Mouse (Mus musculus): Measurements from ENCODE around the gene Hspa1b. TPM values are rescaled to one million over a fixed set of nuclear protein-coding genes. Genes with fewer than 3 reads are reported as not detected.
"Not testable (repeated sequence)": the region's sequence is repeated elsewhere in the genome, so short reads cannot be mapped to it uniquely, and the experiment has no call there.

The Hspa1b gene
- polyA plus RNA-seq, 1 experiment from 2014 or later: 0.09 TPM

DNA sequence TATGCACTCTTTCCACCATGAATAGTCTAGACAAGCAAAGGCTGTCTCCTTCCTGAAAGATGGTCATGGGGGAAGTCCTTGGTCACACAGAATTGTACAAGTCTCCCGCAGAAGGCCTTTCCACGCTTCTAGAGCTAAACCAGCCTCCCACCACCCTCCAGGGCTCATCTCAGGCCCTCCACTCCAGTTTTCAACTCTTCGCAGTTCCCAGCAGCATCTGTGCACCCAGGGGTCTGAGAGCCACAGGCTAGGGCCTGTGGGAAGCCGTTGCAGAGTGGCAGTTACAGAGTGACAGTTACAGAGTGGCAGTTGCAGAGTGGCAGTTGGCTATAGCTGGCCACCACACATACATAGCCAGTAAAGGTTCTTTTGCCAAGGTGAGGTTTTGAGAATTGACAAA is 36.9 kb upstream of the Hspa1b start:
- H3K9ac ChIP-seq (ENCODE audit: low read length); ATAC-seq (ENCODE audit: insufficient number of reproducible peaks, insufficient read depth, low FRiP score, low read depth); H3K4me2 ChIP-seq (ENCODE audit: low read length); H3K4me3 ChIP-seq (ENCODE audit: control insufficient read depth in 1 of 2, insufficient read depth in 1 of 2, low read depth in 1 of 2, low read length in 2 of 2); H3K27me3 ChIP-seq (ENCODE audit: control insufficient read depth, insufficient read depth, low read length); H3K9me3 ChIP-seq (ENCODE audit: control insufficient read depth, low read length); H3K27ac ChIP-seq (replicated peaks in 1 of 2; ENCODE audit: control insufficient read depth in 1 of 2, insufficient read depth in 1 of 2, low read depth in 2 of 2, low read length in 2 of 2): not testable (repeated sequence)
- Histone ChIP-seq H3K36me3 (ENCODE audit: control insufficient read depth, insufficient read depth, low read length) (peaks cover 25% of the 10 kb centered on the region), H3K4me1 (ENCODE audit: control insufficient read depth in 2 of 2, insufficient read depth in 2 of 2, low read length in 2 of 2) (peaks cover 9 to 30% of the 10 kb centered on the region in 2 experiments; a peak in 3 of 4 replicates)
- 94% methylated on average over 4 of the region's 4 CpGs for WGBS

- not testable (repeated sequence) for H3K9me3 ChIP-seq (ENCODE audit: control insufficient read depth, low read length); H3K27me3 ChIP-seq (ENCODE audit: control insufficient read depth, insufficient read depth, low read length); H3K4me3 ChIP-seq (ENCODE audit: control insufficient read depth in 1 of 2, insufficient read depth in 1 of 2, low read depth in 1 of 2, low read length in 2 of 2); H3K27ac ChIP-seq (replicated peaks in 1 of 2; ENCODE audit: control insufficient read depth in 1 of 2, insufficient read depth in 1 of 2, low read depth in 2 of 2, low read length in 2 of 2); H3K4me2 ChIP-seq (ENCODE audit: low read length); ATAC-seq (ENCODE audit: insufficient number of reproducible peaks, insufficient read depth, low FRiP score, low read depth); H3K9ac ChIP-seq (ENCODE audit: low read length)
- Histone ChIP-seq H3K4me1 (ENCODE audit: control insufficient read depth in 2 of 2, insufficient read depth in 2 of 2, low read length in 2 of 2) (peaks cover 9 to 30% of the 10 kb centered on the region in 2 experiments; a peak in 3 of 4 replicates), H3K36me3 (ENCODE audit: control insufficient read depth, insufficient read depth, low read length) (peaks cover 30% of the 10 kb centered on the region)
- WGBS: 93% methylated on average over 4 of the region's 4 CpGs
Measured at GRCm38 (mm10) chr17:34995192-34995591, 36.2 kb upstream of the Hspa1b start.

DNA sequence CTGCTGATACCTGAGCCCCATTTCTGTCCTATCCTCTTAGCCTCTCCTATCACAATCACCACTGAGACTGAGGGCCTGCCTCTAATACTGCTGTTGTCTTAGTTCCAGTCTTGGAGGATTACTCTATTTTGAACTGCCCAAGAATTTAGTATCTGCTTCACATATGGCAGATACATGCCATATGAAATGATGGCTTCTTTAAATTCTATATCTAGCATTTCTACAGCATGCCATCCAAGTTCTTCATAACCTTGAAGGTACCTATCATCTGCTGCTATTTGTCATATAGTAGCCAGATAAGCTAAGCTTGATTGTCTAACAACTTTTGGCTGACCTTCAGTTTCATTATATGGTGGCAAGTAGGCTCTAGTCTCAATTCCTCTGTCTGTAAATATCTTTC is 35.7 kb upstream of the Hspa1b start:
- Histone ChIP-seq H3K27me3 (ENCODE audit: control insufficient read depth, insufficient read depth, low read length) (no peaks in the 10 kb centered on the region), H3K9me3 (ENCODE audit: control insufficient read depth, low read length) (no peaks in the 10 kb centered on the region), H3K4me1 (ENCODE audit: control insufficient read depth in 2 of 2, insufficient read depth in 2 of 2, low read length in 2 of 2) (peaks cover 5 to 26% of the 10 kb centered on the region in 2 experiments; a peak in 3 of 4 replicates), H3K9ac (ENCODE audit: low read length) (no peak overlapping the region), H3K27ac (replicated peaks in 1 of 2; ENCODE audit: control insufficient read depth in 1 of 2, insufficient read depth in 1 of 2, low read depth in 2 of 2, low read length in 2 of 2) (no peak overlapping the region), H3K36me3 (ENCODE audit: control insufficient read depth, insufficient read depth, low read length) (peaks cover 32% of the 10 kb centered on the region), H3K4me3 (ENCODE audit: control insufficient read depth in 1 of 2, insufficient read depth in 1 of 2, low read depth in 1 of 2, low read length in 2 of 2) (no peak overlapping the region), H3K4me2 (ENCODE audit: low read length) (no peak overlapping the region)
- no peak for ATAC-seq (ENCODE audit: insufficient number of reproducible peaks, insufficient read depth, low FRiP score, low read depth)

- whole genome bisulfite sequencing: 77% methylated on average over 2 of the region's 2 CpGs
- H3K4me1 ChIP-seq (ENCODE audit: control insufficient read depth in 2 of 2, insufficient read depth in 2 of 2, low read length in 2 of 2): peaks cover 2 to 15% of the 10 kb centered on the region in 2 experiments; a peak in 3 of 4 replicates
- H3K4me3 ChIP-seq (ENCODE audit: control insufficient read depth in 1 of 2, insufficient read depth in 1 of 2, low read depth in 1 of 2, low read length in 2 of 2): no peak overlapping the region
- no peak overlapping the region for H3K27ac ChIP-seq (replicated peaks in 1 of 2; ENCODE audit: control insufficient read depth in 1 of 2, insufficient read depth in 1 of 2, low read depth in 2 of 2, low read length in 2 of 2)
- no peaks in the 10 kb centered on the region for H3K9me3 ChIP-seq (ENCODE audit: control insufficient read depth, low read length)
- no peaks in the 10 kb centered on the region for H3K27me3 ChIP-seq (ENCODE audit: control insufficient read depth, insufficient read depth, low read length)
- ATAC-seq (ENCODE audit: insufficient number of reproducible peaks, insufficient read depth, low FRiP score, low read depth): no peak
- no peak overlapping the region for H3K4me2 ChIP-seq (ENCODE audit: low read length)
- no peak overlapping the region for H3K9ac ChIP-seq (ENCODE audit: low read length)
- H3K36me3 ChIP-seq (ENCODE audit: control insufficient read depth, insufficient read depth, low read length): peaks cover 40% of the 10 kb centered on the region
Measured at GRCm38 (mm10) chr17:34984218-34984617, 25.2 kb upstream of the Hspa1b start.

DNA sequence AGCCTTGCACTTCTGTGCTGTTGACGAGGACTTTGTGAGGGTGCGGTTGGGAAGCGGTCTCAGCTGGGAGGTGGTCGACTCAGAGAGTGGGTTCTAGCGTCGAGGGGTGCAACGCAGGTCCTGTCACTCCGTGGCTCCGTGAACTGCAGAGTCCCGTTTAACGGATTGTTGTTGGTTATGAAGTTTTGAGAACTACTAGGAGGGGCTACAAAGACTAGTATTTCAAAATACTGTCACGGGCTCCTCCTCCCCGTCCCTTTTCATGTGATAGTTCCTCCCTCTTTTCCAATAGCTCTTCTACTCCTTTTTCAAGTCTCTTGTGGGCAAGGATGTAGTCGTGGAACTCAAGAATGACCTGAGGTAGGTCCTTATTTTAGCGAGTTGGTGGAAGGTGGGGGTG is 23.3 kb upstream of the Hspa1b start:
- H3K9me3 ChIP-seq (ENCODE audit: control insufficient read depth, low read length): no peaks in the 10 kb centered on the region
- H3K4me3 ChIP-seq (ENCODE audit: control insufficient read depth in 1 of 2, insufficient read depth in 1 of 2, low read depth in 1 of 2, low read length in 2 of 2): peak overlapping the region; percentile 76 to 86
- peak overlapping the region; percentile 91 for H3K4me2 ChIP-seq (ENCODE audit: low read length)
- 1% methylated on average over 15 of the region's 15 CpGs for WGBS
- peak overlapping the region; percentile 95 to 97; a peak in 2 of 4 replicates for H3K27ac ChIP-seq (replicated peaks in 1 of 2; ENCODE audit: control insufficient read depth in 1 of 2, insufficient read depth in 1 of 2, low read depth in 2 of 2, low read length in 2 of 2)
- H3K9ac ChIP-seq (ENCODE audit: low read length): peak overlapping the region; percentile 94
- H3K4me1 ChIP-seq (ENCODE audit: control insufficient read depth in 2 of 2, insufficient read depth in 2 of 2, low read length in 2 of 2): peaks cover 2 to 15% of the 10 kb centered on the region in 2 experiments; a peak in 3 of 4 replicates
- no peaks in the 10 kb centered on the region for H3K27me3 ChIP-seq (ENCODE audit: control insufficient read depth, insufficient read depth, low read length)
- peaks cover 29% of the 10 kb centered on the region for H3K36me3 ChIP-seq (ENCODE audit: control insufficient read depth, insufficient read depth, low read length)
- no peak for ATAC-seq (ENCODE audit: insufficient number of reproducible peaks, insufficient read depth, low FRiP score, low read depth)

- peak; percentile 85 for ATAC-seq (ENCODE audit: insufficient number of reproducible peaks, insufficient read depth, low FRiP score, low read depth)
- Histone ChIP-seq H3K9me3 (ENCODE audit: control insufficient read depth, low read length) (no peaks in the 10 kb centered on the region), H3K4me3 (ENCODE audit: control insufficient read depth in 1 of 2, insufficient read depth in 1 of 2, low read depth in 1 of 2, low read length in 2 of 2) (peak within 1 kb of the TSS; percentile 76 to 86), H3K36me3 (ENCODE audit: control insufficient read depth, insufficient read depth, low read length) (peaks cover 27% of the 10 kb centered on the region), H3K4me1 (ENCODE audit: control insufficient read depth in 2 of 2, insufficient read depth in 2 of 2, low read length in 2 of 2) (peaks cover 2 to 15% of the 10 kb centered on the region in 2 experiments; a peak in 3 of 4 replicates), H3K27me3 (ENCODE audit: control insufficient read depth, insufficient read depth, low read length) (no peaks in the 10 kb centered on the region), H3K9ac (ENCODE audit: low read length) (peak within 1 kb of the TSS; percentile 94), H3K27ac (replicated peaks in 1 of 2; ENCODE audit: control insufficient read depth in 1 of 2, insufficient read depth in 1 of 2, low read depth in 2 of 2, low read length in 2 of 2) (peak within 1 kb of the TSS; percentile 95 to 97), H3K4me2 (ENCODE audit: low read length) (peak within 1 kb of the TSS; percentile 91)
- WGBS: 0% methylated on average over 57 of the region's 58 CpGs
Measured at GRCm38 (mm10) chr17:34981690-34982180, 22.7 kb upstream of the Hspa1b start, which contains the start of gene Lsm2. Gene Lsm2, plus strand, starts transcription at chr17:34981862.

DNA sequence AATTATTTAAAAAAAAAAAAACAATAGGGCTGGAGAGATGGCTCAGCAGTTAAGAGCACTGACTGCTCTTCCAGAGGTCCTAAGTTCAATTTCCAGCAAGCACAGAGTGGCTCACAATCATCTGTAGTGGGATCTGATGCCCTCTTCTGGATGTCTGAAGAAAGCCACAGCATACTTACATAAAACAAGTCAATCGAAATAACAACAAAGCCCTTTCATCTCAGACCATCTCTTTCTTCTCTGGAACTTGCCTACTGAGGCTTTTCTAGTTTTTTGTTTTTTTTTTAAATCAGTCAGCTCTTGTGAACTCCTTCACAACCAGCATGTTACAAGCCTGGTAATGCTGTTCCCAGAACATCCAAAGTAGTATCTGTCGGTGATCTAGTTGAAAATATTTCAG is 21.6 kb upstream of the Hspa1b start:
- ATAC-seq (ENCODE audit: insufficient number of reproducible peaks, insufficient read depth, low FRiP score, low read depth): no peak
- Histone ChIP-seq H3K9me3 (ENCODE audit: control insufficient read depth, low read length) (no peaks in the 10 kb centered on the region), H3K4me3 (ENCODE audit: control insufficient read depth in 1 of 2, insufficient read depth in 1 of 2, low read depth in 1 of 2, low read length in 2 of 2) (peak overlapping the region; percentile 25 to 86; a peak in 3 of 4 replicates), H3K36me3 (ENCODE audit: control insufficient read depth, insufficient read depth, low read length) (peaks cover 16% of the 10 kb centered on the region), H3K4me1 (ENCODE audit: control insufficient read depth in 2 of 2, insufficient read depth in 2 of 2, low read length in 2 of 2) (peaks cover 2 to 15% of the 10 kb centered on the region in 2 experiments; a peak in 3 of 4 replicates), H3K9ac (ENCODE audit: low read length) (peak overlapping the region; percentile 94), H3K27ac (replicated peaks in 1 of 2; ENCODE audit: control insufficient read depth in 1 of 2, insufficient read depth in 1 of 2, low read depth in 2 of 2, low read length in 2 of 2) (peak overlapping the region; percentile 5 to 97; a peak in 2 of 4 replicates), H3K4me2 (ENCODE audit: low read length) (peak overlapping the region; percentile 91), H3K27me3 (ENCODE audit: control insufficient read depth, insufficient read depth, low read length) (no peaks in the 10 kb centered on the region)
- 13% methylated on average over 2 of the region's 2 CpGs for WGBS

- Histone ChIP-seq H3K4me2 (ENCODE audit: low read length) (no peak overlapping the region), H3K27ac (replicated peaks in 1 of 2; ENCODE audit: control insufficient read depth in 1 of 2, insufficient read depth in 1 of 2, low read depth in 2 of 2, low read length in 2 of 2) (no peak overlapping the region), H3K4me3 (ENCODE audit: control insufficient read depth in 1 of 2, insufficient read depth in 1 of 2, low read depth in 1 of 2, low read length in 2 of 2) (no peak overlapping the region), H3K36me3 (ENCODE audit: control insufficient read depth, insufficient read depth, low read length) (peaks cover 6% of the 10 kb centered on the region; the same call in 1 of the 2 replicates), H3K27me3 (ENCODE audit: control insufficient read depth, insufficient read depth, low read length) (no peaks in the 10 kb centered on the region), H3K9ac (ENCODE audit: low read length) (no peak overlapping the region), H3K4me1 (ENCODE audit: control insufficient read depth in 2 of 2, insufficient read depth in 2 of 2, low read length in 2 of 2) (peaks cover 2 to 15% of the 10 kb centered on the region in 2 experiments; a peak in 3 of 4 replicates), H3K9me3 (ENCODE audit: control insufficient read depth, low read length) (no peaks in the 10 kb centered on the region)
- 95% methylated on average over 4 of the region's 4 CpGs for WGBS
- no peak for ATAC-seq (ENCODE audit: insufficient number of reproducible peaks, insufficient read depth, low FRiP score, low read depth)
Measured at GRCm38 (mm10) chr17:34979631-34980030, 20.6 kb upstream of the Hspa1b start.

All from heart, embryonic 14.5 days (tissue).